Mouse (Mus musculus): ENCODE measurements at regions not wholly inside any gene's neighbourhood (a gene's known extent, or its start where the extent isn't known, plus 50 kb on each side); places are given as distances from the start of the nearest gene placed in this dataset.

DNA sequence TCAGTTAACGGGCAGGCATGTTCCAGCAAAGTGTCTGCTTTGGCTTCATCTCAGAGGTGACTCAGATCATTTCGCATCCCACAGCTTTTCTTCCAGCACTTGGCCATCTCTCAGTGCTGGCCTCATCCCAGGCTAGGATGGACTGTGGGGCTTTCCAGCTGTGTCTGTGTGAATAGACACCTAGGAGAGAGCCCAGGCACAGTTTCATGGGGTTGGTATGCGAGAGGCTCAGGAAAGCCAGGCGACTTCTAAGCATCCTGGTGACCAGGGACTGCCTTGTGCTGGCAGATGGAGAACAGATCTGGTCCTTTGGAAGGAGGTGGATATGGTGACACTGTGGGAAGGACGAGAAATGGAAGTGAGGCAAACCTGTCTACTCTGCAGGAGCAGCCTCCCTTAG lies 182.9 kb downstream of the Cd83 start:
- no peak for DNase-seq (ENCODE audit: low spot score in 2 of 2)

DNA sequence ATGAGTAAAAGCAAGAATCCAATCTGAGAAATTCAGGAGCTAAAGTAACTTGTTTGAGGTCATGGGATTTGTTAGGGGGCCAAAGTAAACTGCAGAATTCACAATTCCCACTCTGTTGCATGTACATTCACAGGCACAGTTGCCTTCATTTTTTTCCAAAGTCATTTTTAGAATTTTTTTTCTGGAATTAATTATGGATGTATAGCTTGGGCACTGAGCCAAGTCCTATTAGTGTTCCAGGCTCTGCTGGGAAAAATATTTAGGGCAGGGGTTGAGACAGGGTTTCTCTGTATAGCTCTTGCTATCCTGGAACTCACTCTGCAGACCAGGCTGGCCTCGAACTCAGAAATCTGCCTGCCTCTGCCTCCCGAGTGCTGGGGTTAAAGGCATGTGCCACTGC lies 188.3 kb downstream of the Cd83 start:
- no peak for DNase-seq (ENCODE audit: low spot score in 2 of 2)

DNA sequence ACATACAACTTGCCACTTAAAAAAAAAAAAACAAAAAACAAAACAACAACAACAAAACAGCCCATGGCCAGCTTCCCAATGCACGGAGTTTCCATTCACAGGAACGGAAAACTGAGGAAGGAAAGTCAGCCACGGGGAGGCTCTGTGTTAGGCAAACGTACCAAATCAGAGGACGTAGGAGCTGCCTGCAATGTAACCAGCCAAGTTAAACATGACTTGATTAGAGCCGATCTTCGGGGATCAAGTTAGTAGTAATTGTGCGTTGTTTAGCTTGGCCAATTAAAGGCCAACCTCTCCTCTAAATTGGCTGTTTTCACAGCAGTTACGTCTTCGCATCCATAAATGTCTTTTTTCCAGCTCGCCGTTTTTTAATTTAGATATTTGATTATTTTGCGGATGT lies 190.7 kb downstream of the Cd83 start:
- DNase-seq (ENCODE audit: low spot score in 2 of 2): no peak

DNA sequence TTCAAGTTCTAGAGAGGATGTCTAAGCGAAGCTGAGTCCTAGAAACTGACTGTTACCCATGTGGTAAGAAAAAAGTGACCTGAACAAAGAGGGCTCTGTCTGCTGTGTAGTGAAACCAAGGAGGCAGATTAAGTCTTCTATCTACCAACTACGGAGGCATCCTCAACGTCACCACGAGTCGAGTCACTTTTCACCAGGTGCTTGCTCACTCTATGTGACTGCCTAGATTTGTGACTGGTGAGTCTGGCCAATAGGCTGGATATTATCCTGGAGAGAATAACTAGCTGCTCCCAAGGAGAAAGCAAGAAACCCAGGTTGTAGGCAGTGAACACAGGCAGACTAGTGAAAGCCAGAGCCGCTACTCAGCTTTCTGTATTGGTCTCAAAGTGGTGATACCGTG lies 191.2 kb downstream of the Cd83 start:
- no peak for DNase-seq (ENCODE audit: low spot score in 2 of 2)

DNA sequence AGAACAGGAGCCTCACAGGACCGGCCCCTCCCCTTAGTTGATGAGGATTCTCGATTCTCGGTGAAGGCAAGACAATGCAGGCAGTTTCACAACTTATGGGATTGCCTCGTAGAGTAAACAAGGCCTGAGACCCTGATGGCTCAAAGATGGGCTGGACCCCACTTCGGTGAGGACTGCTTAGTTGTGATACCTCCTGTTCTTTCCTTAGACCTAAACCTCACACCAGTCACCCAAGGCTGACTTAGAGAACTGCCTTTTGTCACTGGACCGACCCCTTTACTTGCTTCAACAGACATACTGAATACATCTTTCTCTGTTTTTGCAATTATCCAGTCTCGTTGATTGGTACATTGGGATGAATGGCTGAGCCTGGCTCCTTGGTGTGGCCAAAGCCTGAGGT lies 192.1 kb downstream of the Cd83 start:
- no peak for DNase-seq (ENCODE audit: low spot score in 2 of 2)

DNA sequence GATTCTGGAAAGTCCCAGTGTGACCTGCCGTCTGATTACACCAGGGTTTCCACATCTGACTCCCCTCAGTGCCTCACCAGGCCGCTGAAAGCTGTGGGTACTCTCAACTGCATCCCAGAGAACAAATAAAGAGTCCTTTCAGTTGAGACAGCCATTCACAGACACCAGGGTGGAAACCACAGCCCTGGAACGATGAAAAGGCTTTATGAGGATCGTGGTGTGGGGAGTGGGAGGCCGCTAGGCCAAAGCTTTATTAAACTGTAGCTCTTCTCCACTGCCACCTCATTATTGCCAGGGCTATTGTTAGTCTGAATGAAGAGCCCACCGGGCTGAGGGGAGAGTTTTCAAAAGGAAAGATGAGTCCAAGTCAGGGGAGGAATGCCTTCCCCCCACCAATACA lies 202.8 kb downstream of the Cd83 start:
- no peak for DNase-seq (ENCODE audit: low spot score in 2 of 2)

DNA sequence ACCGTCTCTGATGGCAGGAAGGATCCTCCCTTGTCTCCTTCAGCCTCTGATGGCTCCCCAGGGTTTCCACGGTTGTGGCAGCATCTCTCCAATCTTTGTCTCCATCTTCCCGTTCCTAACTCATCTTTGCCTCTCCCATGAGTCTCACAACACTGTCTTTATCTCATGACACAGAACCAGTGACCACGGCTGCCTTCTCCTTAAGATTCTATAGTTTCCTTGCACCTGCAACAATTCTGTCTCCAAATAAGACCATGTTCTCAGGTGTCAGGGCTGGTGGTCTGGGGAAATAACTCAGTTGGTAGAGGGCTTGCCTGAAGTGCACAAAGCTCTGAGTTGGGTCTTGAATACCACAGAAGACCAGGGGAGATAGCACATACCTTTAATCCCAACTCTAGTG lies 203.8 kb downstream of the Cd83 start:
- no peak for DNase-seq (ENCODE audit: low spot score in 2 of 2)

DNA sequence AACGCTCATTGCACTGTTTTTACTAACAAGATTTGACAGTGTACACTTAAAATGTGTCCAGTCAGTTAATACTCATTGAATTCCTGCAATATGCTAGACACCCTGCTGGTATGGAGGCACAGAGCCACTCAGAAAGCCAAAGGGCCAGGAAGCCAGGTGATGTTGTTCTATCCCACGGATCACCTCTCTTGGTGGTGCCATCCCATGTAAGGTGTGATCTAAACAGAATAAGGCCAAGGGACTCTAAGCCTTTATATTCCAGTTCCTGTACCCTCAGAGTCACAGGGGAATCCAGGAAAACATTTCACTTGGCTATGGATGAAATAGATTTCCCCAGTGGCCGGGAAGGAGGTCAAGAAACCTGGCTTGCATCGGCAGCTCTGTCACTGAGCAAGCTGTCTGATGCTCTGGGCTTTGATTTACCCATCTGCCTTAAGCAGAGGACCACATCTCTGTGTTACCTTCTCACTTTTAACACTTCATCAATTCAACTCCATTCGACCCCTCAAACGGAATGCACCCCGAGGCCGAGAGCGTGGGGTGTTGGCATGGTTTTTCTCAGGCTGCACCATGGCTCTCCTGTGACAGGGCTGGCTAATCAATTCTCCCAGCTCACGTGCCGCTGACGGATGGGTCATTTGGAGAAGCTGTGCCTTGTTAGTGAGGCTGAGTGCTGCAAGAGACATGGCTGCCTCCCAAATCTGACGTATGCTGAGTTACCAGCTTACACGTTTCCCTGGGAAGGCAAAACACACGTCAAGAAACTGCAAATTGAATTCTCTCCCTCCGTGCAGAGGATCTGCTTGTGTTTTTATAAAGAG lies 205.9 kb downstream of the Cd83 start:
- no peak for DNase-seq (ENCODE audit: low spot score in 2 of 2)

DNA sequence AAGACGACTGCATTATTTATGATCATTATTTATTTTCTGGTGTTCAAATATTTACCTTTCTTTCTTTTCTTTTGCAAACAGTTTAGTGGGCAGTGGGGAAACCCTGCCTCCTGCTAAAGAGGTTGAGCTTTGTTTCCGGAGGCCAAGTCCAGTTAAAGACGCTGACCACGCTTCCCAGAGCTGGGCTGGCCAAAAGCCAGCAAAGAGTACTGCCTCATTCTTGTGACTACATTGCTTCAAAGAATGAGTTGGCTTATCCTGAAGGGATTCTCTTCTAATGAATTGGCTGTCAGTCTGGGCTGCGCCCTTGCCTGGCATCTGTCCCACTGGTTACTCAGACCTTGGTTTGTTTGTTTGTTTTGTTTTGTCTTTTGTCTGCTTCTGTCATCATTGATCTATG lies 207.2 kb downstream of the Cd83 start:
- DNase-seq (ENCODE audit: low spot score in 2 of 2): no peak

DNA sequence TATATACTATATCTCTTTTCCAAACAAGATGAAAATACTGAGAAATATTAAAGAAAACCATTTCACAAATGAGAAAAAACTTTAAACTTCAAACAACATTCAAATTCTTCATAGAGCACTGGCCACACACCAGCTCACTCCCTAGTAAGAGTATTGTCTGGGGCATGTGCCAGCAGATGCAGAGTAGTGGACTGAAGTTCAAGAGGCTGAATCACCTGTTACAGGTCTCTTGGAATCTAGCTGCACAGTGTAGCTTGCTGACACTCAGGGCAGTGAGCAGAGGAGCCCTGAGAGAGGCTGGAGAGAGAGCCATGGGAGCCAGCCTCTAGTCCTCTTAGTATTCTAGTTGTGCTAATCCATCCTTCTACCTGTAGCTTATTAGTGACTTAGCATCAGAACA lies 208.4 kb downstream of the Cd83 start:
- no peak for DNase-seq (ENCODE audit: low spot score in 2 of 2)

DNA sequence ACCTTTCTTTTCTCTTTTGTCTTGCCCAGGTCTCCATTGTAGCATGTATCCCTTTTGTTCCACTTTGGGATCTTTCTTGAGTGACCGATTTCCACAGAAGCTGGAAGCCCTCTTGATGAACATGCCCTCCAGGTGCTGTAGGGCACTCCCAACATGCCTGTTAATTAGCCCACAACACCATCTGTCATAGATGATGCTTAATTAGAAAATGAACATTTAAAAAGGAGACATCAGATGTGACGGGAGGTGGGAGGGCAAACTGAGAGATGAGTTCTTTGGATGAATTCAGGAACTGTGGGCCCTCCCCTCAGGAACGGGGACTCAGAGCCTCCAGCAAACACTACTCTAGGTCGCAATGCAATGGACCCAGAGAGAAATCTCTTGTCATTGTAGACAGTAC lies 209.8 kb downstream of the Cd83 start:
- no peak for DNase-seq (ENCODE audit: low spot score in 2 of 2)

DNA sequence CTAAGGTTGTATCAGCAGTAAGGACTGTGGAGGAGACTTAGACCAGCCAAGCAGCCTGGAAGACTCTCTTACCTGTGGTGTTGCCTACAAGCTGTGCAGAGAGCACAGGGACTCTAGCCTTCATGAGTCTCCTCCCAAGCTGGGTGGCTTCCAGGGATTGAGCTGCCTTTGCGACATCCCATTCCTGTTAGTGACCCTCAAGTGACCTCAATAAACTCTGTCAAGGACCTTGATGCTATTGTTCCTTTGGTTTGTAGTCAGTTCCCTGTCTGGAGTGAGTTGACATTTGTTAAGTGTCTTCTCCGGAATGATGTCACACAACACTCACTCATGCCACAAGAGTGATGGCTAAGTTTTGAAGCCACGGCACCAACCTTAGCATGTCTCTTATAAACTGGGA lies 211.0 kb downstream of the Cd83 start:
- DNase-seq (ENCODE audit: low spot score in 2 of 2): no peak

DNA sequence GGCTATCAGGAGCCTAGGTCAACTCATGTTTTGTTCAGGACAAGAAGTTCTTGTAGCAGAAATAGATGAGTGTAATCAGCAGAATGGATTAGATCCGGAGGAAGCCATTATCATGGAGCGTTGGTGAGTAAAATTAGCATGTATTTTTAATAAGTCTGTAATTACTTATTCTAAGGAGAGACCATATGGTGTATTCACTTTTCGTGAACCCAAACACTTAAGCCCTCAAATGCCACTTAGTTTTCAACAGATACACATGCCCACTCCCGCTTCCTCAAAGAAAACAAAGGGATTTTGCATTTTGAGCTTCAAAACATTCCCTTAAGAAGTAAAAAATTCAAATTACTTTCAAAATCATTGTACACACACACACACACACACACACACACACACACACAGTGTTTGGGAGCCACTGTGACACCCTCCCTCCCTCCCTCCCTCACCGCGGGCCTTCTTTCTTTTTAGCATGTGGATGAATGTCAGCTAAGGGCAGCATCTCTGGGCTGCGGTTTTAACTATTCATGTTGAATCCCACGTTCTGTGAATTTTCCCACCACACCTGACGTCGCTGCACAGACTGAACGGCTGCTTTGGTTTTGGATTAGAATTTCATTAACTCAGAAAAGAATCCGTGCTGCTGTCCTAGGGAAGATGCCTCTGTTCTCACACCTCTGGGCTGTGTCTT lies 217.4 kb downstream of the Cd83 start:
- no peak for DNase-seq (ENCODE audit: low spot score in 2 of 2)

DNA sequence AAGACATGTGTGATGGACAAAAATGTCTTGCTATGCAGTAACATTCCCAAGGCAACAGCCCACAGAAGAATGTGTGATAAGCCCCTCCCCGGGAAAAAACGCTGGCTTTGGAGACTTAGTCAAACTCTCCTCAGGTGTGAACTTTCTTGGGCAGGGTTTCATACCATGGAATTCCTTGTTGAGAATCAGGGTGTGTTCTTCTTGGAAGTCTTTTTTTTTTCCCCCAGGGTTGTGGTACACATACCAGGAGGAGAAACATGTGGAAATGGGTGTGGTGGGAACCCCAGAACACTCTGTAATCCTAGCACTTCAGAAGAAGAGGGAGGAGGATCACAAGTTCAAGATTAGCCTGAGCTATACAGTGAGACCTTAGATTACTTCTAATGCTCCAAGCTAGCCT lies 228.3 kb downstream of the Cd83 start:
- DNase-seq (ENCODE audit: low spot score in 2 of 2): no peak

DNA sequence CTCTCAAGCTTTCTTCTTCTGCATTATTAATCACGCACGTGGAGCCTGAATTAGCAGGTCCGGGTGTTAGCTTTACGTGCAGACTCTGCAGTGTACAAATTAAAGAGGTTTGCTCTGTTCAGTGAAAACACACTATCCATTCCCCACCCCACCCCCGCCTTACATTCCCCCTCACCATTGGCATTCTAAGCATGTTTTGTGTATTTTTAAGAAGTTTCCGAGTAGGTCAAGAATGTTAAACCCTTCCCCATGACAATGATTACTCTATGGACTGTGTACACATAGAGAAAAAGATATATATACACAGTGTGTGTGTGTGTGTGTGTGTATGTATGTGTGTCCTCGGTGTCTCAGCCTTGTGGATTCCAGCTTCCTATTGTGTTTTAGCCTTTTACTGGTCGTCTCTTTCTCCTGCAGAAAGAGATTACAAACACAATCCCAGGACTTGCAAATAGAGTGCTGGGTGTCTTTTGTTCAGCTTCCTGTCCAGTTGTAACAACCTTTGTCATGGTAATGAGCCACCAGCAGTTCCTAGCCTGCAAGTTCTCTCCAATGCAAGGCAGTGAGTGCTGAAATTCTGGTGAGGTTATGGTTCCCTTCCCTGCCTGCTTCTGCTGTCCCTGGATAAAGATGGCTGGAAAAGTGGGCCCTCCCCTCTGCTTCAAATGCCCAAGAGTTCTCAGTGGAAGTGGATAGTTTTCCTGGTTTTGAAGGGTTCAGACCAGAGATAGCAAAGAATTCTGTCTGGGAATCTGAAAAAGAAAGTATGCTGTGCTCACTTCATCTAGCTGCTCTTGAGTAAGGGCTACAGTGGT lies 234.1 kb downstream of the Cd83 start:
- DNase-seq (ENCODE audit: low spot score in 2 of 2): no peak

DNA sequence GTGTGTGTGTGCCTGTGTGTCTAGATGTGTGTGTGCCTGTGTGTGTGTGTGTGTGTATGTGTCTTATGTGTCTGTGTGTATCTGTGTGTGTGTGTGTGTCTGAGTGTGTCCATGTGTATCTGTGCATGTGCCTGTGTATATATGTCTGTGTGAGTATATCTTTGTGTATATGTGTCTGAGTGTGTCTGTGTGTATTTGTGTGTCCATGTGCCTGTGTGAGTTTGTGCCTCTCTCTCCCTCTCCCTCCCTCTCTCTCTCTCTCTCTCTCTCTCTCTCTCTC lies 234.7 kb downstream of the Cd83 start:
- no peak for DNase-seq (ENCODE audit: low spot score in 2 of 2)

DNA sequence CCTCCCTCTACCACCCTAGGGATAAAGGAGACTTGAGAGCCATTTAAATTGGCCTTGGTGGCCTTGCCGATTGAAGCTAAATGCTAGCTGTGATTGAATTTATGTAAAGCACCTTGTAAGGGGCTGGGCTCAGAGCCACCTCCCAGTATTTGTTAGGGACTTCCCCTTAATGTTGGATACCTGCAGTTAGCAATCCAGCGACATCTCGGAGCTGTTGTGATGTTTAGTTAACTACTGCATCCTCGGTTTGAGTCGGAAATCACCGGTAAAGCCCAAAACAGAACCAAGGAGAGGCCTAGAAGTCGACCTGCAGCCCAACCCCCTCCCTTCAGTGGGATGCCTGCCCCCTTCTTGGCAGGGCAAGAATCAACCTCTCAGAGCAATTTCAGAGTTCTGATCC lies 236.3 kb downstream of the Cd83 start:
- no peak for DNase-seq (ENCODE audit: low spot score in 2 of 2)

DNA sequence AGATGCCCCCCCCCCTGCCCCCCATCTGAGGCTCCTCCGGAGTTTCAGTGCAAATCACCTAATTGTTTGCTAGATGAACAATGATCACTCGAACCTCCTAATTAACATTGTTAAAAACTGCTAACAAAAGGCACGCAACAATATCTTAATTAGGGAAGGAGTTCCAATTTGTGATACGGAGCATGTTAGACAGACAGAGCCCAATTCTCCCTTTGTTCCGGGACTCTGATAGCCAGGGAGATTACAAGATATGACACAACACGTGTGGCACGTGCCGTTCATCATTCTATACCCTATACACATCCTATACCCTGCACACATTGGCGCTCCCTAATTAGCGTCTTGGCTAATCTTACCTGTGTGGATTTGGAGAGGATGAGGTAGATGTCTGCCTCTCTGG lies 237.5 kb downstream of the Cd83 start:
- DNase-seq (ENCODE audit: low spot score in 2 of 2): no peak

DNA sequence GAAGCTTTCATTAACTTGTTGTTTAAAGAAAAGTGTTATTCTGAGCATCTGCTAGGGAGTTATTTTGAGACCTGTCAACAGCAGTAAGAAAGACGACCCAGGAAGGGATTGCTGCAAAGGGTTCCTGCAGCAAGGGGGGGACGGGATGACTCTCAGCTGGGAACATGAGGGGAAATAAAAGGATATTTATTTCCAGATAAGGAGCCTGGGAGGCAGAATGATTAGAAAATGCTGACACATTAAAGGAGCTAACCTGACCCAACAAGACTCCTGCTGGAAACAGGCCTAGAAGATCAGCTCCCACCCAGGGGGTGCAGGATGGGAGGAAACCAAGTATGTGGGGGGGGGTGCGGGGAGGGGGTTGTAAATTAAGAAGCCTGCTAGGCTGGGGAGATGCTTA lies 240.0 kb downstream of the Cd83 start:
- no peak for DNase-seq (ENCODE audit: low spot score in 2 of 2)

DNA sequence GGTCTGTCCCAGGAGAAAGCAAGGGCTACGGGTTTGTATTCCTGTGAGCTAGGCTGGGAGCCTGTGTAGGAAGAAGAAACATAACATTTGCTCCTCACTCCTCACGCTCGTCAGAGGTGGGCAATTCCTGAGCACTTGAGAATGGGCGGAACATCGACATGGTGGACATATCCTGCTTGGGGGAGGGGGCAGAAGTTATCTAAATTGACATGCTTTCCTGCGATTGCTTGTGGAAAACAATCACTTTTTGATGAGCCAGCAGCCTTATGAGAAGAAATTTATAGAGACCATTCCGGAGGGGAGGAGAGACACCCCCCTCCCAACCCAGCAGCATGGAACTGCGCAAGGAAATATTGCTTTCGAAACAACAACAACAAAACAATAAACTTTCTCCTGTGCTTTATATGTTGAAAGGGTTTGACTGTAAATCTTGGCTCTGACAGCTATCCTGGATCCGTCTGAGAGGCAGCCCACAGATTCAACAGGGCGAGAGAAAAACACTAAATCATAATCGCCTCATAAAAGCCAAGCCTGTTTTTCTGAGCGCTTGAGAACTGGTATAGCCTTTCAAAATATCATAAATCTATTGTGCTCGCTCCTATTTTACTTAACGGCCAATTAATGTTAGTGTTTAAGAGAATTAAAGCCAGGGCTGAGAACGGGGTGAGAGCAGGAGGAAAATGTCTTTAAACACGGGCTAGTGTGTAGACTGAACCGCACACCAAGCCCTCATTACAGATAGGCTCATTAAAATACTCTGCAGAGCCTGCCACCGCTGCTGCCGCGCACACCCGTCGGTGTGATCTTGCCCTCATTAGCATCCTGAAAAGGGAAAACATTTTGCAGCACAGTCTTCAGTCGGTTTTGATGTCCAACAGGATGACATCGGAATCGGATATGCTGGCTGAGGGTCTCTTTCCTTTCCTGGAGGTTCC lies 242.0 kb downstream of the Cd83 start:
- DNase-seq (ENCODE audit: low spot score in 2 of 2): no peak

DNA sequence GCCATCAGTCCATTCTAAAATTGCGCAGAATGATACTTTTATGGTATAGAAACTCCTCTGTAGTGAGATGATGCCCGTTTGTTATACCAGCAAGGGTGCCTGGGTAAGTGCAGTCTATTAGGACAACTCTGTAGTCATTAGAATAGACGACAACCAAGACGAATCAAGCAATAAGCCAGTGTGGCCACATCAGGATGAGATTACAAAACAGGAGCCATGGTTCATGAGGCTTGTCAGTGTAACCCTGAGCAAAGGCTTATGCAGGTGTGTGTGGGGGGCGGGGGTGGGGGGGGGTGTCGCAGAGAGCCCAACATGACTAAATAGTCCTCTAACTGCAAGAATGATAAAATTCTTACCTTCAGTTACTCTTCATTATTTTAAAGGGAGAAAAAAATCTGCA lies 243.5 kb downstream of the Cd83 start:
- DNase-seq (ENCODE audit: low spot score in 2 of 2): no peak

DNA sequence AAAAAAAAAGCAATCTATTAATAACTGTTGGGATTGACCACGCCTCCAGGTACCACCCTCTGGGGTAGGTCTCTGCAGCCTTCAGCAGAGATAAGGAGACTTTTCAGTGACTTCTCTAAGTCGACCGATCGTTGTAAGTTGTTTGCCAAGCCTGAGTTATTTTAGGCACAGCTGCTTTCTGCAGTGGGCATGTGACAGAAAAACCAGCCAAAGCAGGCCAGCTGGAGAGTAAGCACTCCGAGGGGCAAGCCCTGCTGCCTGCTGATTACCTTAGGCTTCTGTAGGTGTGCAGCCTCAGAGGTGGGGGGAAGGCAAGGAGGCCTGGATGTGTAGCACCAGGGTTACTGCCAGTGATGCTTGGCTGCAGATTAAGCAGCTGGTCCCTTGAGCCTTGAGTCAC lies 246.0 kb downstream of the Cd83 start:
- DNase-seq (ENCODE audit: low spot score in 2 of 2): no peak

All from urinary bladder, postnatal 4 days (tissue).